Mouse (Mus musculus): ENCODE measurements around the gene Nuak1. TPM values are rescaled to one million over a fixed set of nuclear protein-coding genes. Genes with fewer than 3 reads are reported as not detected.

Gene Nuak1
- total and polyA plus RNA-seq, 3 experiments: 1.1 to 2.2 TPM; not detected in 1

- H3K36me3 ChIP-seq (ENCODE audit: control insufficient read depth in 1 of 2, insufficient read depth in 2 of 2, low read length in 2 of 2): no peaks in the 10 kb centered on the region
- no peaks in the 10 kb centered on the region for H3K79me2 ChIP-seq (ENCODE audit: control insufficient read depth, insufficient read depth, low read length, poor library complexity)
- TF ChIP-seq UBTF (IDR thresholded peaks at IDR 0.05; ENCODE audit: borderline replicate concordance, insufficient read depth, low read depth, low read length) (no peak), TBP (IDR thresholded peaks at IDR 0.05; ENCODE audit: low read depth, low read length) (no peak), ZMIZ1 (IDR thresholded peaks at IDR 0.05; ENCODE audit: low read depth, low read length) (no peak), MYC (IDR thresholded peaks at IDR 0.05; ENCODE audit: low read depth, low read length) (no peak)
- H3K27ac ChIP-seq (ENCODE audit: control insufficient read depth, low read depth, low read length): no peak overlapping the region
- no peak for DNase-seq (ENCODE audit: low read depth, low spot score)
- H3K27me3 ChIP-seq (ENCODE audit: control insufficient read depth in 1 of 2, insufficient read depth in 2 of 2, low read length in 2 of 2): no peaks in the 10 kb centered on the region
- no peak overlapping the region for H3K4me3 ChIP-seq (ENCODE audit: control insufficient read depth in 1 of 2, insufficient read depth in 1 of 2, low read depth in 2 of 2, low read length in 2 of 2)
- no peak overlapping the region for H3K9ac ChIP-seq (ENCODE audit: control insufficient read depth, low read depth, low read length, poor library complexity, severe bottlenecking)
- H3K9me3 ChIP-seq (replicated peaks; ENCODE audit: insufficient read depth, low read length): no peaks in the 10 kb centered on the region
- no peaks in the 10 kb centered on the region for H3K4me1 ChIP-seq (ENCODE audit: control insufficient read depth in 1 of 2, insufficient read depth in 2 of 2, low read length in 2 of 2)
These were observed 38.5 kb downstream of the Nuak1 start for GRCm38 (mm10) chr10:84401907-84402371.

GRCm38 (mm10) chr10:84401189-84401588 is 39.2 kb downstream of the Nuak1 start:
- DNase-seq (ENCODE audit: low read depth, low spot score): no peak
- H3K27me3 ChIP-seq (ENCODE audit: control insufficient read depth in 1 of 2, insufficient read depth in 2 of 2, low read length in 2 of 2): no peaks in the 10 kb centered on the region
- no peak overlapping the region for H3K9ac ChIP-seq (ENCODE audit: control insufficient read depth, low read depth, low read length, poor library complexity, severe bottlenecking)
- H3K79me2 ChIP-seq (ENCODE audit: control insufficient read depth, insufficient read depth, low read length, poor library complexity): no peaks in the 10 kb centered on the region
- no peak overlapping the region for H3K4me3 ChIP-seq (ENCODE audit: control insufficient read depth in 1 of 2, insufficient read depth in 1 of 2, low read depth in 2 of 2, low read length in 2 of 2)
- H3K4me1 ChIP-seq (ENCODE audit: control insufficient read depth in 1 of 2, insufficient read depth in 2 of 2, low read length in 2 of 2): no peaks in the 10 kb centered on the region
- H3K9me3 ChIP-seq (replicated peaks; ENCODE audit: insufficient read depth, low read length): no peaks in the 10 kb centered on the region
- no peak overlapping the region for H3K27ac ChIP-seq (ENCODE audit: control insufficient read depth, low read depth, low read length)
- TF ChIP-seq RCOR1 (IDR thresholded peaks at IDR 0.05; ENCODE audit: low read depth, low read length) (no peak), GATA1 (IDR thresholded peaks at IDR 0.05; ENCODE audit: low read depth, low read length) (no peak), MAZ (IDR thresholded peaks at IDR 0.05; ENCODE audit: low read depth, low read length) (no peak), TAL1 (IDR thresholded peaks at IDR 0.05; ENCODE audit: low read length) (no peak), MXI1 (IDR thresholded peaks at IDR 0.05; ENCODE audit: low read depth, low read length) (no peak), E2F4 (IDR thresholded peaks at IDR 0.05; ENCODE audit: borderline replicate concordance, low read depth, low read length) (no peak), MYC (IDR thresholded peaks at IDR 0.05; ENCODE audit: low read depth, low read length) (no peak), SIN3A (IDR thresholded peaks at IDR 0.05; ENCODE audit: low read length) (no peak)
- H3K36me3 ChIP-seq (ENCODE audit: control insufficient read depth in 1 of 2, insufficient read depth in 2 of 2, low read length in 2 of 2): no peaks in the 10 kb centered on the region

- H3K27me3 ChIP-seq (ENCODE audit: control insufficient read depth in 1 of 2, insufficient read depth in 2 of 2, low read length in 2 of 2): no peaks in the 10 kb centered on the region
- H3K9ac ChIP-seq (ENCODE audit: control insufficient read depth, low read depth, low read length, poor library complexity, severe bottlenecking): no peak overlapping the region
- H3K9me3 ChIP-seq (replicated peaks; ENCODE audit: insufficient read depth, low read length): no peaks in the 10 kb centered on the region
- no peak overlapping the region for H3K4me3 ChIP-seq (ENCODE audit: control insufficient read depth in 1 of 2, insufficient read depth in 1 of 2, low read depth in 2 of 2, low read length in 2 of 2)
- DNase-seq (ENCODE audit: low read depth, low spot score): no peak
- no peaks in the 10 kb centered on the region for H3K36me3 ChIP-seq (ENCODE audit: control insufficient read depth in 1 of 2, insufficient read depth in 2 of 2, low read length in 2 of 2)
- H3K27ac ChIP-seq (ENCODE audit: control insufficient read depth, low read depth, low read length): no peak overlapping the region
- H3K4me1 ChIP-seq (ENCODE audit: control insufficient read depth in 1 of 2, insufficient read depth in 2 of 2, low read length in 2 of 2): no peaks in the 10 kb centered on the region
- TF ChIP-seq MXI1 (IDR thresholded peaks at IDR 0.05; ENCODE audit: low read depth, low read length) (no peak), CHD2 (IDR thresholded peaks at IDR 0.05; ENCODE audit: low read length) (no peak), MEF2A (IDR thresholded peaks at IDR 0.05; ENCODE audit: extremely low read depth, insufficient replicate concordance, low read depth, low read length, poor library complexity, severe bottlenecking) (no peak), E2F4 (IDR thresholded peaks at IDR 0.05; ENCODE audit: borderline replicate concordance, low read depth, low read length) (no peak), EP300 (IDR thresholded peaks at IDR 0.05; ENCODE audit: low read depth in 1 of 2, low read length in 2 of 2) (no peak), RCOR1 (IDR thresholded peaks at IDR 0.05; ENCODE audit: low read depth, low read length) (no peak), MAFK (IDR thresholded peaks at IDR 0.05; ENCODE audit: borderline replicate concordance, low read depth, low read length) (no peak), KAT2A (conservative IDR thresholded peaks at IDR 0.05; ENCODE audit: low read depth, low read length) (no peak), JUND (IDR thresholded peaks at IDR 0.05; ENCODE audit: low read depth, low read length) (no peak), ZKSCAN1 (IDR thresholded peaks at IDR 0.05; ENCODE audit: low read depth, low read length) (no peak), GATA1 (IDR thresholded peaks at IDR 0.05; ENCODE audit: low read depth, low read length) (no peak), MAZ (IDR thresholded peaks at IDR 0.05; ENCODE audit: low read depth, low read length) (no peak), TAL1 (IDR thresholded peaks at IDR 0.05; ENCODE audit: low read length) (no peak), MAX (IDR thresholded peaks at IDR 0.05; ENCODE audit: low read length) (no peak)
- no peaks in the 10 kb centered on the region for H3K79me2 ChIP-seq (ENCODE audit: control insufficient read depth, insufficient read depth, low read length, poor library complexity)
These were observed 40.2 kb downstream of the Nuak1 start for GRCm38 (mm10) chr10:84400037-84400681.
